Mouse (Mus musculus) monocyte, adult 5-6 weeks (primary cell): ENCODE measurements around the gene Mrps30. TPM values are rescaled to one million over a fixed set of nuclear protein-coding genes. Genes with fewer than 3 reads are reported as not detected.
"Not testable (repeated sequence)": the region's sequence is repeated elsewhere in the genome, so short reads cannot be mapped to it uniquely, and the experiment has no call there.

ENCODE experiments used
- ATAC-seq: fragments of 153-309, 156-312 bp; replicated peaks from 2 replicates; pipeline ENCODE4 v1.8.0; 2017; ENCODE audit warnings: mild to moderate bottlenecking; ENCODE audit not compliant: low TSS enrichment, insufficient number of reproducible peaks, severe bottlenecking, poor library complexity, low FRiP score
- total RNA-seq: library from RNA; stranded (forward); fragments of 200-1000, 200-491, 200-594 nt; gene quantifications from 3 replicates; pipeline ENCODE4 v1.2.3, GENCODE M21; 2017

Gene Mrps30
- total RNA-seq: 28.0 to 41.4 TPM (median 32.9 TPM) in 3 replicates

GRCm38 (mm10) chr13:118386511-118387447, at the start of gene Mrps30, which contains the start of gene B430218F22Rik:
TSS of gene Mrps30 (minus strand) at chr13:118387252.
TSS of gene B430218F22Rik (plus strand) at chr13:118386630.
- peak; percentile 99 for ATAC-seq

GRCm38 (mm10) chr13:118420847-118421246, 33.8 kb upstream of the Mrps30 start:
- ATAC-seq: 0 out of 2 replicates have a peak, but pooled peaks have one; percentile 25

- peak; percentile 84 for ATAC-seq
Observed at GRCm38 (mm10) chr13:118420408-118420807, 33.4 kb upstream of the Mrps30 start.

GRCm38 (mm10) chr13:118418163-118418562, 31.1 kb upstream of the Mrps30 start:
- ATAC-seq: no peak

GRCm38 (mm10) chr13:118411297-118411992, 24.4 kb upstream of the Mrps30 start:
- no peak for ATAC-seq

- ATAC-seq: no peak; the same call in 1 of the 2 replicates
Observed at GRCm38 (mm10) chr13:118403544-118403943, 16.5 kb upstream of the Mrps30 start.

GRCm38 (mm10) chr13:118400340-118400739, 13.3 kb upstream of the Mrps30 start:
- no peak for ATAC-seq

- ATAC-seq: no peak
Observed at GRCm38 (mm10) chr13:118395803-118396202, 8.8 kb upstream of the Mrps30 start.

- ATAC-seq: not testable (repeated sequence)
Observed at GRCm38 (mm10) chr13:118387448-118387801, 373 bp upstream of the Mrps30 start.

- no peak for ATAC-seq
Observed at GRCm38 (mm10) chr13:118380381-118380780, 6.7 kb downstream of the Mrps30 start.

GRCm38 (mm10) chr13:118379155-118379554, 7.9 kb downstream of the Mrps30 start:
- ATAC-seq: 0 out of 2 replicates have a peak, but pooled peaks have one; percentile 49

- ATAC-seq: no peak
Observed at GRCm38 (mm10) chr13:118372871-118373270, 14.2 kb downstream of the Mrps30 start.

- ATAC-seq: no peak; the same call in 1 of the 2 replicates
Observed at GRCm38 (mm10) chr13:118365774-118366173, 21.3 kb downstream of the Mrps30 start.

- ATAC-seq: no peak
Observed at GRCm38 (mm10) chr13:118363342-118363741, 23.7 kb downstream of the Mrps30 start.

- no peak for ATAC-seq
Observed at GRCm38 (mm10) chr13:118350870-118351269, 36.2 kb downstream of the Mrps30 start.

- no peak for ATAC-seq
Observed at GRCm38 (mm10) chr13:118350257-118350656, 36.8 kb downstream of the Mrps30 start.
